Mouse (Mus musculus) heart, adult 2 months (tissue): ENCODE measurements around the gene H1foo. TPM values are rescaled to one million over a fixed set of nuclear protein-coding genes. Genes with fewer than 3 reads are reported as not detected.

ENCODE experiments used
- DNase-seq, 2 experiments: peaks; one replicate each; pipeline ENCODE4 v3.0.0; 2021
- H3K27ac ChIP-seq: fragments of 200-600 bp; 2 replicates; pipeline ENCODE4 v1.8.1; 2022
- H3K27me3 ChIP-seq: fragments of 200-500 bp; 2 replicates; pipeline ENCODE4 v1.6.1; 2012; ENCODE audit warnings: mild to moderate bottlenecking, low read length, inconsistent platforms, mixed read lengths; ENCODE audit not compliant: control insufficient read depth, insufficient read depth
- H3K36me3 ChIP-seq: fragments of 200-500 bp; 2 replicates; pipeline ENCODE4 v1.6.1; 2012; ENCODE audit warnings: low read length, inconsistent platforms; ENCODE audit not compliant: control insufficient read depth, insufficient read depth
- H3K4me1 ChIP-seq: fragments of 200-500 bp; 2 replicates; pipeline ENCODE4 v1.6.1; 2011; ENCODE audit warnings: low read length; ENCODE audit not compliant: control insufficient read depth, insufficient read depth
- H3K4me3 ChIP-seq: fragments of 200-600 bp; 2 replicates; pipeline ENCODE4 v1.8.1; 2022
- H3K79me2 ChIP-seq: fragments of 200-500 bp; replicated peaks from 2 replicates; pipeline ENCODE4 v1.6.1; 2012; ENCODE audit warnings: mild to moderate bottlenecking, inconsistent platforms, low read length, moderate library complexity, mixed read lengths; ENCODE audit not compliant: control insufficient read depth, insufficient read depth
- H3K9ac ChIP-seq: fragments of 200-500 bp; 2 replicates; pipeline ENCODE4 v1.6.1; 2012; ENCODE audit warnings: low read depth, mild to moderate bottlenecking, control low read depth, inconsistent platforms, low read length, mixed read lengths
- CTCF ChIP-seq: fragments of 200-600 bp; IDR thresholded peaks from 2 replicates; pipeline ENCODE4 v1.8.1; 2022; ENCODE audit warnings: antibody characterized with exemption, mild to moderate bottlenecking, moderate library complexity
- EP300 ChIP-seq: fragments of 200-500 bp; IDR thresholded peaks from 2 replicates; pipeline ENCODE4 v1.6.1; 2011; ENCODE audit warnings: low read depth, low read length, control low read depth; ENCODE audit not compliant: insufficient read depth
- POLR2A ChIP-seq: fragments of 200-500 bp; IDR thresholded peaks from 2 replicates; pipeline ENCODE4 v1.6.1; 2011; ENCODE audit warnings: mild to moderate bottlenecking, low read depth, low read length, control low read depth; ENCODE audit not compliant: insufficient read depth
- WGBS: fragments of 180-500 bp; shearing (Covaris S2); methylation state at CpG from one replicate; pipeline ENCODE4 v1.1.7; 2018; 5-methylcytosine and 5-hydroxymethylcytosine counted together
- intact Hi-C: fragments of 180-260 bp; cut with DNase I; formaldehyde crosslinking; loops from one replicate; pipeline ENCODE4 v1.15.1; 2025
- polyA plus RNA-seq: library from polyadenylated mRNA; depleted of rRNA; stranded (reverse); fragments of >200 nt; gene quantifications from 2 replicates; pipeline ENCODE4 v1.2.3, GENCODE M21; 2012
- total RNA-seq, 2 experiments: library from RNA; stranded (reverse); gene quantifications; 2 replicates each; pipeline ENCODE4 v1.2.3; 2021

H1foo gene
- total and polyA plus RNA-seq, 3 experiments = not detected

DNA sequence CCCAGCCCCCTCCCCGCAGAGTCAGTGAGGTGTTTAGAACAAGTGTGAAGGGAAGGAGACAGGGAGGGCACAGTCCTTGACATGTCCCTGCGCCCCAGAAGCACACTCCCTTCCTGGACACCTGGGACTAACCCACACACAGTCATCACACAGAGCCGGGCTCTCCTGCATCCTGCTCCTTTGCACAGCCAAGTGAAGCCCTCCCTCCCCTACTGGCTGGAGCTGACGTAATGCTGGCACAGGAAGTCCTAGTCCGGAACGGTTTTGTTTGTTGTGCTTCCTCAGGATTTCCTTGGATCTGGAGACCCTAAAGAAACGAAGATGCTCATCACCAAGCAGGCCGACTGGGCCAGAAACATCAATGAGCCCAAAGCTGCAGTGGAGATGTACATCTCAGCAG lies 34.8 kb upstream of the H1foo start:
- Histone ChIP-seq H3K4me1 (peaks cover 41% of the 10 kb centered on the region), H3K27ac (peak overlapping the region; percentile 66), H3K9ac (peak overlapping the region; percentile 31)

DNA sequence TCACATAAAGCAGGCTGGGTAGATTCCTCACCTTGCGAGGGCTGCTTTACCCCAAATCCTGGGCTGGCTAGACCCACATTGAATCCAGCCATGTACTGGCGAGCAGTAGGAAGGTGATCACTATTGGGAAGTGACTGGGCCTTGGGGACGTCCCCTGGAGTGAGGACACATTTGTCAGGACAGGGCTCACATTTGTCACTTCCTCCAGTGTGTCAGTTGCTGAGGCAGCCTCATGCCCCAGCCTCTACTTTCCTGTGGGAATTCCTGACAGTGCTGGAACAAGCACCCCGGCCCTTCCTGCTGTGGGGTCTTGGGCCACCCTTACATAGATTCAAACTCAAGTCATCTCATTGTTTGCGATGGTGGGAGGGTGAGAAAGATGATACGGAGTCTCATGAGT lies 33.0 kb upstream of the H1foo start:
- Histone ChIP-seq H3K9ac (no peak overlapping the region), H3K4me3 (no peak overlapping the region), H3K4me1 (peaks cover 42% of the 10 kb centered on the region), H3K79me2 (no peaks in the 10 kb centered on the region), H3K27ac (peak overlapping the region; percentile 66), H3K27me3 (no peaks in the 10 kb centered on the region), H3K36me3 (no peaks in the 10 kb centered on the region; the same call in 1 of the 2 replicates)
- intact Hi-C loops = loop anchor here (2.0 kb wide), 2 partner anchors 83 to 95 kb away; partner anchors contain the start of gene Plxnd1
- WGBS = 48% methylated on average over 6 of the region's 6 CpGs
- 0 out of 2 replicates have a peak, but pooled peaks have one; percentile 11 for TF ChIP-seq EP300
- TF ChIP-seq CTCF = no peak
- TF ChIP-seq POLR2A = no peak
- peak in 1 of 2 experiments; percentile 44 for DNase-seq

More for the DNA sequence above, 34.8 kb upstream of the H1foo start:
- Histone ChIP-seq H3K36me3 (no peaks in the 10 kb centered on the region; the same call in 1 of the 2 replicates), H3K27me3 (no peaks in the 10 kb centered on the region), H3K79me2 (no peaks in the 10 kb centered on the region), H3K4me3 (no peak overlapping the region)
- WGBS = 32% methylated on average over 8 of the region's 8 CpGs
- intact Hi-C loops = loop anchor here (1.0 to 2.0 kb wide), 3 partner anchors 49 to 97 kb away; partner anchors contain the start of gene Plxnd1
- peak; percentile 50 for TF ChIP-seq POLR2A
- TF ChIP-seq EP300 = peak; percentile 99
- no peak for TF ChIP-seq CTCF
- DNase-seq = peak; percentile 74 to 87

DNA sequence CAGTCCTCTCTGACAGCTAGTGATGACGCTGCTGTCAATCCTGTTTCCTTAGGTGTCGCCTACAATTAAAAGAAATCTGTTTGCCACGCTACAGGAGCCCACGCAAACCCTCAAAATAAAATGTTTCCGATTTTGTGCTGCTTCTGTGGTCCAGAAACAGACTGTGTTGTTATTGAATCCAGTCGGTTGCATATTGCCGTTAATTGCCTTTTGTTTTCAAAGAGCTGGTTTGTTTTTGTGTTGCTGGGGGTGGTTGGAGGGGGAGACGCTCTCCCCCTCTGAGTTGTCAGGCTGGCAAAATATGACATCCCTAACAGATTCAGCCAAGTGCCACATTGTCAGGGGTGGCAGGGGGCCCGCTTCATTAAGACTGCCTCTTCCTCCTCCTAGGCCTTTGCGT lies 31.3 kb upstream of the H1foo start:
- WGBS = 75% methylated on average over 10 of the region's 10 CpGs
- intact Hi-C loops = no loop called here
- Histone ChIP-seq H3K27me3 (no peaks in the 10 kb centered on the region), H3K4me3 (no peak overlapping the region), H3K27ac (peak overlapping the region; percentile 66; the same call in 1 of the 2 replicates), H3K4me1 (peaks cover 39% of the 10 kb centered on the region), H3K9ac (no peak overlapping the region), H3K36me3 (no peaks in the 10 kb centered on the region; the same call in 1 of the 2 replicates), H3K79me2 (no peaks in the 10 kb centered on the region)
- no peak for DNase-seq
- TF ChIP-seq CTCF (no peak), EP300 (no peak), POLR2A (no peak)

DNA sequence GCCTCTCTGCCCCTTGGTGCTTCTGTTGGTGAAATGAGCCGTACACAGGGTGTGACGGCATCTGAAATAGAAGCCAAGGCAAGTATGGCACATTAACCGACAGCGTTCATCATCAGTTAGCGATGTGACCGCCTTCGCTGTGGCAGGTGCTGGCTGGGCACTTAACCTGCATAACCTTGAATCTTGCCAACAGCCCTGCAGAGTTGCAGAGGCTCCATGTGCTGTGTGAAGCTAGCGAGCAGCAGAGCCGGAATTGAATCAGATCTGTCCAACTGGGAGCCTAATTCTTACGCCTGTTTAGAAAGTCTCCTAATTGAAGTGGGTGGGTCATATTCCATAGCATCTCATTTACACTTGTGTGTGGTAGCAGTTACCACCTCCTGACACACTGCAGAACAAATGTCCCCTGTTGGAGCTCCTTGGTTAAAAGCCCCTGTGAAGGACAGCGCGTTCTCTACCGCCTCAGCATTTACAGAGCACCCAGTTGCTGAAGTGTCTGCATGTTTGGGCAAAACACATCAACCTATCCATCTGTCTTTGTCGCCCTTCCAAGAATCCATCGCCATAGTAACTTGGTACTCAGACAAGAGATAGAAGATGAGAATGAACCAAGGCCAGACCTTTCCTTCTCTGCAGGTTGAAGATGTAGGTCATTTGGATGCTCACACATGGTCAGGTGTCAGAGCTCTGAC lies 30.1 kb upstream of the H1foo start:
- WGBS = 80% methylated on average over 15 of the region's 15 CpGs
- DNase-seq = no peak
- H3K27ac ChIP-seq = peak overlapping the region; percentile 67
- no peaks in the 10 kb centered on the region for H3K27me3 ChIP-seq
- no peaks in the 10 kb centered on the region for H3K36me3 ChIP-seq
- H3K9ac ChIP-seq = no peak overlapping the region
- H3K4me3 ChIP-seq = no peak overlapping the region
- intact Hi-C loops = no loop called here
- no peaks in the 10 kb centered on the region for H3K79me2 ChIP-seq
- TF ChIP-seq POLR2A (no peak), CTCF (no peak), EP300 (no peak)
- H3K4me1 ChIP-seq = peaks cover 39% of the 10 kb centered on the region

DNA sequence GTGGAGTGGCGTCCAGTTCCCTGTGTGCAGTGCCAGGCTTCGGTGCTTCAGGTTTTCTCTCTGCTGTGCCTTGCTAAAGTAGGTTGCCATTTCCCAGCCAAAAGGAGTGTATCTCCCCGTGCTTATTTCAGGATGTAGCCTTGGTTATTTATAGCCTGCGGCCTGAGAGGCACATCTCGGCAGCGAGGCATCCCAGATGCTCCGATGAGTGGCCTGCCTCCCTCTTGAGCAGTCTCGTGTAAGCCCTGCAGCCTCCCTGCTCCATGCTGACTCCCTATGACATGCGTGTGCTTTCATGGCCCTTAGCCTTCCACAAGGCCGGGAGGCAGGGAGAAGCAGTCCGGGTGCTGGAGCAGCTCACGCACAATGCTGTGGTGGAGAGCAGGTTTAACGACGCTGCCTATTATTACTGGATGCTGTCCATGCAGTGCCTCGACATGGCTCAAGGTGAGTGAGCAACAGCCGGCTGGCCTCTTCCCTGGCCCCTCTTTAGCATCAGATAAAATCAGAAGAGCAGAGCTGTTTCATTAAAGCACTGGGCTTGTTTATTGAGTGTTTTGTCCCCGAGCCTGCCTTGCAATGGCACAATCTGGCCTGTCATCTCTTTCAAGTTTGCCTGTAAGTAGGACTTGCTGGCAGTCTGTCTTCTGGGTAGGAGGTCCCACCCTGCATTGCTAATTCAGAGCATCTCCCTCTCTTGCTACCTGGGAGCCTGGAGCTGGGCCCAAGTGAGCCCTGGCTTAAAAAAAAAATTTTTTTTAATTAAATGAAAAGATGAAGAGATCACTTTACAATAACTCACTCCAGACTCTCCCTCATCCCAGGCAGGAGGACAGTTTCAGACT lies 28.9 kb upstream of the H1foo start:
- intact Hi-C loops = no loop called here
- TF ChIP-seq EP300 (peak; percentile 66; the same call in 1 of the 2 replicates), POLR2A (no peak)
- no peaks in the 10 kb centered on the region for H3K36me3 ChIP-seq
- H3K4me3 ChIP-seq = peak overlapping the region; percentile 23
- peak overlapping the region; percentile 67 for H3K27ac ChIP-seq
- H3K27me3 ChIP-seq = no peaks in the 10 kb centered on the region
- H3K79me2 ChIP-seq = no peaks in the 10 kb centered on the region
- peak overlapping the region; percentile 4; the same call in 1 of the 2 replicates for H3K9ac ChIP-seq
- H3K4me1 ChIP-seq = peaks cover 35% of the 10 kb centered on the region
- 16% methylated on average over 17 of the region's 17 CpGs for WGBS
- peak in 1 of 2 experiments; percentile 63 for DNase-seq

DNA sequence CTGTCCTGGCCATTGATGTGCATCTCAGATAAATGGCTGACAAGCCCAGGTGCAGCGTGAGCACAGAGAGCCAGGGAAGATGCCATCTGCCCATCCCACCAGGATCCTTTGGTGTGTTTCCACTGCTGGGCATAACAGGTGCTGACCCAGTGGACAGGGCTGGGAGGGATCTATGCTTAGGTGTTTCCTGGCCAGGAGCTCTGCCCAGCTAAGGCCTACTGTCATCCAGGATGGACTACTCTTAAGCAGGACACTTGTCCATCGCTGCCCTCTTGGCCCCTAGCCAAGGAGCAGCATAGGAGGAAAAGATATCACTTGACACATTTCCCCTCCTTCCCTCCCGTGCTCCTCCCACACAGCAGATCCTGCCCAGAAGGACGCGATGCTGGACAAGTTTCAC lies 28.1 kb upstream of the H1foo start:
- Histone ChIP-seq H3K27me3 (no peaks in the 10 kb centered on the region), H3K27ac (no peak overlapping the region; the same call in 1 of the 2 replicates), H3K36me3 (no peaks in the 10 kb centered on the region), H3K79me2 (no peaks in the 10 kb centered on the region), H3K9ac (no peak overlapping the region), H3K4me3 (no peak overlapping the region), H3K4me1 (peaks cover 29% of the 10 kb centered on the region)
- no peak for TF ChIP-seq POLR2A
- no peak for TF ChIP-seq CTCF
- no peak for TF ChIP-seq EP300
- DNase-seq = no peak
- intact Hi-C loops = no loop called here
- WGBS = 39% methylated on average over 5 of the region's 5 CpGs
